ENCODE assay signal across 8 mouse cellular contexts in the genomic region with DNA sequence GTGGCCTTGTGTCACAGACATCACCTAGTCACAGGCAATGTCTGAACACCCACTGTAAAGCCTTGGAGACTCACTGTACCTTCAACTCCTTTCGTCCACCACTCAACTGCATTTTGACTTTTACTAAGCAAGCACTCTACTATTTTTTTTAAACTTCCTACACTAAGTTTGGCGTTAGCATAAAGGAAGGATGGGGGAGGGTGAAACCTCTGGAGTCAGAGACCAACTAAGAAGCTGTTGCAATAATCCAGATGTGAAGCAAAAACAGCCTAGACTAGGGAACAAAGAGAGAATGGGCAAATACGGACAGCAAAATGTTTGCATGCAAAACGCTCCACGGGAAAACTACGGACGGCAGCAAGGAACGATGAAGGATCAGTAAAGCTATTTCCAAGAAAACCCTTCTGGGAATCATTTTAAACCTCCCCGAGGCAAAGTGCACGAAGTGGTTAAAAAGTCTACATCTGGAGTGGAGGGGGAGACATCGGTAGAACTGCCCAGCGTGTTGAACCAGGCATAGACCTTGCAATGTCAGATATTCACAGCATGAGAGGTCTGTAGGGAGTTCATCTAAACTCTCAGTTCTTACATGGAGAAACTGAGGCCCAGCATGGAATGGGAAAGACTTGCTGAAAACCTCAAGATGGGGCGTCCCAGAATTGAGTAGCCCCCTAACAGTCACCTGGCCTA. TPM values are rescaled to one million over a fixed set of nuclear protein-coding genes. Genes with fewer than 3 reads are reported as not detected.
A peak's percentile ranks its signal among the peaks of the same experiment; 100 is the strongest.
DNase-seq lines count a peak whose midpoint lies in the region; ATAC-seq lines count a peak whose summit lies in the region.

No protein-coding gene starts in this region.

- peak overlapping the region; percentile 87 for H3K4me2 ChIP-seq in limb, embryonic 13.5 days (replicated peaks)
- H3K4me2 ChIP-seq in stomach, embryonic 14.5 days (replicated peaks; ENCODE audit: low read depth, low read length), result peak overlapping the region; percentile 79

- H3K27me3 ChIP-seq in limb, embryonic 13.5 days, result no peaks in the 10 kb centered on the region
- no peaks in the 10 kb centered on the region for H3K27me3 ChIP-seq in stomach, embryonic 14.5 days (ENCODE audit: control insufficient read depth, insufficient read depth, low read length)

- H3K27ac ChIP-seq in limb, embryonic 13.5 days, result peak overlapping the region; percentile 79; the same call in 1 of the 2 replicates
- H3K27ac ChIP-seq in stomach, embryonic 14.5 days (ENCODE audit: low read length), result peak overlapping the region; percentile 71

- peaks cover 30% of the 10 kb centered on the region for H3K4me1 ChIP-seq in limb, embryonic 13.5 days
- H3K4me1 ChIP-seq in stomach, embryonic 14.5 days (ENCODE audit: control insufficient read depth, insufficient read depth, low read length), result peaks cover 15% of the 10 kb centered on the region

- peak overlapping the region; percentile 99 for H3K4me3 ChIP-seq in limb, embryonic 13.5 days
- H3K4me3 ChIP-seq in stomach, embryonic 14.5 days (ENCODE audit: low read depth, low read length), result peak overlapping the region; percentile 88

- ATAC-seq in cerebellum, adult (ENCODE audit: insufficient number of reproducible peaks, low FRiP score, low TSS enrichment), result 0 out of 2 replicates have a peak, but pooled peaks have one; percentile 3
- no peak for ATAC-seq in limb, embryonic 13.5 days (ENCODE audit: low FRiP score, low read depth)
- peak; percentile 15; the same call in 1 of the 2 replicates for ATAC-seq in stomach, embryonic 14.5 days (ENCODE audit: insufficient number of reproducible peaks, insufficient read depth, low FRiP score, low read depth)

- no peaks in the 10 kb centered on the region for H3K9me3 ChIP-seq in limb, embryonic 13.5 days
- no peaks in the 10 kb centered on the region for H3K9me3 ChIP-seq in stomach, embryonic 14.5 days (ENCODE audit: control insufficient read depth, low read depth, low read length)

- no peak for DNase-seq in cerebellum, postnatal 10 days
- DNase-seq in thymus, postnatal 0 days (ENCODE audit: low spot score), result peak; percentile 27
- no peak for DNase-seq in thymus, postnatal 4 days
- no peak for DNase-seq in cerebellum, postnatal 25 days
- no peak for DNase-seq in yolk sac, embryonic 10.5 days (ENCODE audit: low spot score)

- peaks cover 18% of the 10 kb centered on the region for H3K36me3 ChIP-seq in limb, embryonic 13.5 days
- peaks cover 12% of the 10 kb centered on the region; the same call in 1 of the 2 replicates for H3K36me3 ChIP-seq in stomach, embryonic 14.5 days (ENCODE audit: control insufficient read depth, insufficient read depth, low read length)

- 3% methylated on average over 13 of the region's 13 CpGs for WGBS in limb, embryonic 13.5 days
- WGBS in stomach, embryonic 14.5 days, result 5% methylated on average over 13 of the region's 13 CpGs

- peak overlapping the region; percentile 96 for H3K9ac ChIP-seq in limb, embryonic 13.5 days
- peak overlapping the region; percentile 97 for H3K9ac ChIP-seq in stomach, embryonic 14.5 days (replicated peaks; ENCODE audit: low read depth, low read length)

RNA-seq across cellular contexts. Expression of gene Zbtb34, which starts 0.9 kb away (rescaled TPM):
- polyA plus RNA-seq in thymus, postnatal 0 days (2015; fragmentation: Nextera tagmentation; extraction: Ambion mirVana), result 3.3 and 3.7 TPM in 2 replicates
- polyA plus RNA-seq in limb, embryonic 13.5 days (2015; fragmentation: Nextera tagmentation; extraction: Ambion mirVana), result 5.8 and 7.4 TPM in 2 replicates
- 8.4 and 9.0 TPM in 2 replicates for polyA plus RNA-seq in stomach, embryonic 14.5 days (2014; fragmentation: Nextera tagmentation; extraction: Ambion mirVana)

RNA-seq across cellular contexts. Expression of gene Zbtb43, which starts 38.1 kb away (rescaled TPM):
- polyA plus RNA-seq in thymus, postnatal 0 days (2015; fragmentation: Nextera tagmentation; extraction: Ambion mirVana), result 16.7 and 17.5 TPM in 2 replicates
- polyA plus RNA-seq in limb, embryonic 13.5 days (2015; fragmentation: Nextera tagmentation; extraction: Ambion mirVana), result 17.7 and 18.2 TPM in 2 replicates
- polyA plus RNA-seq in stomach, embryonic 14.5 days (2014; fragmentation: Nextera tagmentation; extraction: Ambion mirVana), result 17.6 and 21.8 TPM in 2 replicates

RNA-seq across cellular contexts. Expression of gene Ralgps1, which starts 58.9 kb away (rescaled TPM):
- 3.9 and 5.5 TPM in 2 replicates for polyA plus RNA-seq in thymus, postnatal 0 days (2015; fragmentation: Nextera tagmentation; extraction: Ambion mirVana)
- polyA plus RNA-seq in limb, embryonic 13.5 days (2015; fragmentation: Nextera tagmentation; extraction: Ambion mirVana), result 4.3 and 5.1 TPM in 2 replicates
- polyA plus RNA-seq in stomach, embryonic 14.5 days (2014; fragmentation: Nextera tagmentation; extraction: Ambion mirVana), result 10.6 and 12.4 TPM in 2 replicates
